Mouse (Mus musculus) c-Kit-positive CD71-positive TER-119-negative erythroid progenitor cells, embryonic 14.5 days (primary cell): ENCODE results near the gene Ube2j2.

Experiments used
- DNase-seq: peaks from one replicate; pipeline ENCODE4 v3.0.0-alpha.2; 2013; ENCODE audit warnings: low read depth

The Ube2j2 gene

DNA sequence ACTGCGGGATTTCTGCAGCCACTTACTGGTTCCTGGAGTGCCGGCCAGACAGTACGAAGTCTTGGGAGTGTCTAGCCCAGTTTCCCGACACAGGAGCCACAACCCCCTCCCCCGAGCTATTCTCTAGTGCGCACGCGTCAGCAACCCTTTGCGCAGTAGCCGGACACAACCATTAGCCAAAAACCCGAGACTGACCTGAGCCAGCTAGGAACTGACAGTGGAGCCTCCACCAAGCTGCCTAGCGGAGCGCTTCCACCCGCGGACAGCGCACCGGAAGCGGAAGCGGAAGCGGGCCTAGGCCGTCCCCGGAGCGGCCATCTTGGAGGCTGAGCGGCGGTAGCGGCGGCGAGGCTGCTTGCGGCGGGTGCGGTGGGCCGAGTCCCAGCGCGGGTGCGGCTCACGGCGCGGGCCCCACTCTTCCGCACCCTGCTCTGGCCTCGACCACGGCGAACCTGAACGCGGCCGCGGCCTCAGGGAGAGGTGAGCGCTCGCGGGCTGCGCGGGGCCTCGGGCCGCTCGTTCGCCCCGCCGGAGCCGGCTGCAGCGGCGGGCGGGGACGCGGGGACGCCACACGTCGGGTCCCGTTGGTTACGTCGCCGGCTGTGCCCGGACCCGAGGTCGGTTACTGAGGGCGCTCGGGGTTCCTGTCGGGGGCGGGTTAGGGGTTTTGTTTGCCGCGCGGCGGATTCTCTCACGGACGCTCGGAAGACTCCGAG lies at the start of gene Ube2j2:
Ube2j2 (plus strand) TSS at position 298 of the 716 bp plus-strand sequence.
- peak; percentile 85 for DNase-seq

- DNase-seq, result peak; percentile 58
Measured at GRCm38 (mm10) chr4:155894311-155894881, 49.2 kb upstream of the Ube2j2 start.

GRCm38 (mm10) chr4:155895216-155895615 lies 48.4 kb upstream of the Ube2j2 start:
- DNase-seq, result no peak

DNA sequence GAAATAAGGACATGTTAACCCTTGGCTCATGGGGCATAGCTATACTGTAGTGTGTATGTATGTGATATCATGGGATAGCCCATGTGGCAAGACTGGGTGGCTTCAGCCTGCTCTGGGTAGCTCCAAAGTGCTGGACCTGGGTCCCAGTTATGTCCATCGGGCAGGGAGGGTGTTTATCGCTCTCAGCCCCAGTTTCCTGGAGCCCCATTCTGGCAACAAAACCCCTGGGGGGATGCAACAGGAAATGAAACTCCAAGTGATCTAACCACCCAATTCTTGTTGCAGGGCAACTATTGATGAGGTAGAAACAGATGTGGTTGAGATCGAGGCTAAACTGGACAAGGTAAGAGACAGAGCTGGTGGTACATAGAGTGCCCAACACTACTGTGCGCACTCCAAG lies 47.8 kb upstream of the Ube2j2 start:
- DNase-seq, result no peak

DNA sequence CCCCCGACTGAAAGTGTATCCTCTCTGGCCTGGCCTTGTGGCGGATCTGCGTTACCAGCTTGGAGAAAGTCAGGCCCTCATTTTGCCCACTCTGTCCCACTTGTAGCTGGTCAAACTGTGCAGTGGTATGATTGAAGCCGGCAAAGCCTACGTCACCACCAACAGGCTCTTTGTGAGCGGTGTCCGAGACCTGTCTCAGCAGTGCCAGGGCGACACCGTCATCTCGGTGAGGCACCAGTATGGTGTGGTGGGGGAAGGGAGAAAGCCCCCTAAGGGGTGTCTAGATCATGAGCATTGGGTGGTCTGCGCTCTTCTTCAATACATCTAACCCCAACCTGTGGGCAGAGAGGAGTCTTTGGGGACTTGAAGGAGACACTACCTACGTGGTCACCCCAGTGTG lies 47.2 kb upstream of the Ube2j2 start:
- no peak for DNase-seq

DNA sequence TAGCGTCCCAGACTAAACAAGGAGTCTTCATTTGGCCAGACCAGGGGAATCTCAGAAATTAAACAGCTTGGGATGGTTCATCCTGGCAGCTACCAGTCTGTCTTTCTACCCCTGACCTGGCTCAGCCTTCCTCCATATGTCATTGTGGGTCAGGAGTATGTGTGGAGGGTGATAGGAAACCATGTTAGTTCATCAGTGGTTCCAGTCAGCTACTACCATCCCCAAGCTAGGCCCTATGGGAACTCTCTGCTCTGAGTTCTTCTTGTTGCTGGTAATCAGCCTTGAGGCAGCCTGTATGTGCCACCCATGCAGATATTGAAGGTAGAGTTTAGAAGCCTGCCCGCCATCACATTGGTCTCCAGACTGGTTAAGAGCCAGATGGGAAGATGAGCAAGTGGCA lies 45.3 kb upstream of the Ube2j2 start:
- no peak for DNase-seq

- DNase-seq, result no peak
Measured at GRCm38 (mm10) chr4:155899355-155899754, 44.3 kb upstream of the Ube2j2 start.

- DNase-seq, result no peak
Measured at GRCm38 (mm10) chr4:155901205-155901604, 42.4 kb upstream of the Ube2j2 start.

DNA sequence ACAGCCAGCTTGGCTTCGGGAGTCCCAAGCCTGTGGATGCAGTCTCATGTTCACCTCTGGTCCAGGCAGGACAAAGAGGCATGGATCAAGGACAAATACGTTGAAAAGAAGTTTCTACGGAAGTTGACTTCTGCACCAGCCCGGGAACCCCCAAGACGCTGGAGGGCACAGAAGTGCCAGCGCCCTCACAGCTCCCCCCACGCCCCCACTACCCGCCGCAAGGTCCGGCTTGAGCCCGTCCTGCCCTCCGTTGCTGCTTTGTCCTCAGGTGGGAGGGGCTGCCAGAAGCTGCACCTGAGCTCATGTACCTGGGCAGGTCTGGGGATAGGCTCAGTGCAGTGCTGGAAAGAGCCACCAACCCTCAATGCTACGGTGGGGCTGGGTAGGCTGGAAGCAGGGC lies 40.4 kb upstream of the Ube2j2 start:
- DNase-seq, result no peak

- no peak for DNase-seq
Measured at GRCm38 (mm10) chr4:155904318-155905102, 39.1 kb upstream of the Ube2j2 start.

DNA sequence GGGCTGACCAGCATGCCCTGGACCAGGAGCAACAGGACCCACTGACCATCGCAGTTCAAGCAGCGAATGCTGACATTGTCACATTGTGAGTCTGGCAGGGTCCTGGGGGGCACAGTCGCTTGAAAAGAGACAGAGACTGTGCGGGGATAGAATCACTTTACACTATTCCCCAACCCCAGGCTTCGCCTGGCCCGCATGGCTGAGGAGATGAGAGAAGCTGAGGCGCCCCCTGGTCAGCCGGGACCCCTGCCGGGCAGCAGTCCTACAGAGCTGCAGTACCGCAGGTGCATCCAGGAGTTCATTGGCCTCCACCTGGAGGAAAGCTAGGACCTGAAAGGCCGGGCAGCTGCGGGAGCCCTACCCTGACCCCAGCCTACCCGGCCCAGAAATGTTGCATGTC lies 38.0 kb upstream of the Ube2j2 start:
- no peak for DNase-seq

- no peak for DNase-seq
Measured at GRCm38 (mm10) chr4:155906125-155906524, 37.5 kb upstream of the Ube2j2 start.

DNA sequence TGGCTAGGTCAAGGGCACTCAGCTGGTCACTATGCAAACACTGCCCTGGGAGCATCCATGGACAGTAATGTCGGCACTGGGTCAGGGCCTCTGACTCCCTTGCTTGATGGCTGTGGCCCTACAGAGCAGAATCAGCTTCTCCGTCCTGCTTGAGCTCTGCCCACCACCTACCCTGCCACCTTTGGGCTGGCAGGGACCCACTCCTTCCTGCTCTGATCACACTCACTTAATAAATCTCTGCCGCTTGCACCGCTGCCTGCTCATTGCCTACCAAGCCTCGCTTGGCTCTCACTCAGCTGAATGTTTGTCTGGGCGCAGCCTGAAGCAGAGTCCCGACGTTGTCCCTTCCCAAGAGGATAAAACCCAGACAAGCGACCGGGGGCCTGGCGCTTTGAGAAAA lies 36.6 kb upstream of the Ube2j2 start:
- DNase-seq, result no peak

GRCm38 (mm10) chr4:155908281-155908680 lies 35.4 kb upstream of the Ube2j2 start:
- no peak for DNase-seq

DNA sequence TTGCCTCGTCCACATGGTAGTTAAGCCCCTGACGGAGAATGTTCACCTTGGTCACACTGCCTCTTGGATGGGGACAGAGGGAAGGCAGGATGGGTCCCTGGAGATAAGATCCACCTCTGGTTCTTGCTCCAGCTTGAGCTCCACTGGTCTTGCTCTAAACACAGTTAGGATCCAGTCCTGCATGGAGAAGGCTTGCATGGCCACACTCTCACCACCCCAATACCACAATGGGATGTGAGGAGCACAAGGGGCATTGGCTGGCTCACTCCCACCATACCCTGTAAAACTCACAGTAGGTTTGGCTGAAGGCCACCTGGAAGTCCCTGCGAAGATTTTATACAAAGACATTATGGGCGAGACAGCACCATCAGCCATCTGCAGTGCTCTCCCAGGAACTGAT lies 34.9 kb upstream of the Ube2j2 start:
- DNase-seq, result no peak

DNA sequence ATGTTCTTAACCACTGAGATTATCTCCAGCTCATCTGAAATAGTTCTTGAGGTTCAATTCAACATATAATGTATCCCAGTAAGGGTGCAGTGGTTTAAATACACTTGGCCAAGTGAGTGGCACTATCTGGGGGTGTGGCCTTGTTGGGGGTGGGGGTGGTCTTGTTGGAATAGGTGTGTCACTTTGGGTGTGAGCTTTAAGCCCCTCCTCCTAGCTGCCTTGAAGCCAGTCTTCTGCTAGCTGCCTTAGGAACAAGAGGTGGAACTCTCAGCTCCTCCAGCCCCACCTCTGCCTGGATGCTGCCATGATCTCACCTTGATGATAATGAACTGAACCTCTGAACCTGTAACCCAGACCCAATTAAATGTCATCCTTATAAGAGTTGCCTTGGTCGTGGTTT lies 11.6 kb upstream of the Ube2j2 start:
- DNase-seq, result no peak

DNA sequence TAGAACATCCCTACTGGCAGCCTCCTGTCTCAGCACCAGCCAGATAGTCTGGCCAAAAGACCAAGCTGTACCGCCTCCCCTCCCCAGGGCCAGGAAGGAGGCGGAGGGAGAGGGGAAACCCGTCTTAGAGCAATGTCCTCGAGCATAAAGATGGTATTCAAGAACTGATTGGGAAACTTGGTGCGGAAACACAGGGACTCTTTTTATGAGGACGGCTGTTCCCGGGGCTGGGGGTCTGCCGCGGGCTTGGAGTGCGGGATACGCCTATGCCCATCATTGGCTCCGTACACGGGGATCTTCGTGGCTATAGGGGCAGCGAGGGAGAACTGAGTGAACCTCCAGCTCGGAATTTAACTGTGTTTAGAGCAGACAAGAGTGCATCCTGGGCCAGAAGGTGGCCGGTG lies 580 bp upstream of the Ube2j2 start:
- DNase-seq, result no peak

DNA sequence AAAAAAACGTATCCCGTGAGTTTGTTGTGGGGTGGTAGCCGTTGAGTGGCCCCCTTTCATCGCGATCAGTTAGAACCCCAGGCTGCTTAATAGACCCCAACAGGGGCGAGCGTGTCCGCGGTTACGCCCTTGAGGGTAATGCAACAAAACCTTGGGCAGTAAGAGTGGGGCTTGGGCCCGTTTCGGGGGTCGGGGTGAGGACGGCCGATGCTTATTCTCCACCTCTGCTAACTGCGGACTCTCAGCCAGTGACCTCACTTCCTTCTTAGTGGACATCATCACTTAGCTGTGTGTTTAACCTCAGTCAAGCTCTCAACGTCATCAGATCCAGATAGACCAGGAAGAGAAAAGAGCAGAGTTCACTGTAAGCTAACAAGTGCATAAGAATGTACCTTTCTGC lies 640 bp downstream of the Ube2j2 start:
- no peak for DNase-seq

DNA sequence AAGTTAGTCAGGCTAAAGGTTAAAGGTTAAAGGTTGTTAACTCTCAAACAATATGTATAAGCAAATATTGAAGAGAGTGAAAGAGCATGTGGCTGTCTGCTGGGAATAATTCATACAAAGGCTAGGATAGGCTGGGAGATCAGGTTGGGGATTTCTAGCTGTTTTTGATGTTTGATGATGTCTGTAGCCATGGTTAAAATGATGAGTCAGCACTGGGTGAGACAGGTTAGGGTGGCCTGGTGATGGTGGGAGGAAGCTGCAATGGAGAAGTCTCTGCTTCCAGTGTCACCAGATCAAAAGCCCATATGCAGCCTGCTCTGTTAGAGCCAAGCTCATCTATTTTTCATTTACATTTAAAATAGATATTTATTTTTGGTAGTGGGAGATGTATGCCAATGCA lies 3.5 kb downstream of the Ube2j2 start:
- DNase-seq, result no peak

GRCm38 (mm10) chr4:155955491-155955890 lies 11.9 kb downstream of the Ube2j2 start:
- DNase-seq, result no peak

GRCm38 (mm10) chr4:155959275-155959674 lies 15.6 kb downstream of the Ube2j2 start:
- DNase-seq, result peak; percentile 84

- DNase-seq, result no peak
Measured at GRCm38 (mm10) chr4:155962167-155962971, 18.7 kb downstream of the Ube2j2 start, which contains the start of gene C1qtnf12. TSS of gene C1qtnf12 (plus strand) at chr4:155962318.
